Mouse (Mus musculus) macrophage (primary cell): ENCODE measurements around the gene Espn. TPM values are rescaled to one million over a fixed set of nuclear protein-coding genes. Genes with fewer than 3 reads are reported as not detected.

Experiments
- H3K27ac ChIP-seq: fragments of 350-480 bp; formaldehyde crosslinking; 2 replicates; pipeline ENCODE4 v1.9.0; 2021
- H3K36me3 ChIP-seq: fragments of 350-480 bp; formaldehyde crosslinking; 2 replicates; pipeline ENCODE4 v1.9.0; 2021; ENCODE audit errors: inconsistent target
- H3K4me3 ChIP-seq: fragments of 350-480 bp; formaldehyde crosslinking; 2 replicates; pipeline ENCODE4 v1.9.0; 2021; ENCODE audit errors: inconsistent target
- H3K79me2 ChIP-seq: fragments of 350-480 bp; formaldehyde crosslinking; 2 replicates; pipeline ENCODE4 v1.9.0; 2021; ENCODE audit errors: inconsistent target
- WGBS: methylation state at CpG from one replicate; pipeline ENCODE4 v1.1.7; 2026; ENCODE audit warnings: inconsistent platforms; ENCODE audit not compliant: missing documents; 5-methylcytosine and 5-hydroxymethylcytosine counted together
- polyA plus RNA-seq: library from polyadenylated mRNA; stranded (reverse); fragments of 250-400 nt; gene quantifications from 3 replicates; pipeline ENCODE4 v1.2.4, GENCODE M21; 2018; ENCODE audit warnings: inconsistent platforms

Gene Espn
- polyA plus RNA-seq, 1 experiment from 2014 or later, result 0.34 TPM

DNA sequence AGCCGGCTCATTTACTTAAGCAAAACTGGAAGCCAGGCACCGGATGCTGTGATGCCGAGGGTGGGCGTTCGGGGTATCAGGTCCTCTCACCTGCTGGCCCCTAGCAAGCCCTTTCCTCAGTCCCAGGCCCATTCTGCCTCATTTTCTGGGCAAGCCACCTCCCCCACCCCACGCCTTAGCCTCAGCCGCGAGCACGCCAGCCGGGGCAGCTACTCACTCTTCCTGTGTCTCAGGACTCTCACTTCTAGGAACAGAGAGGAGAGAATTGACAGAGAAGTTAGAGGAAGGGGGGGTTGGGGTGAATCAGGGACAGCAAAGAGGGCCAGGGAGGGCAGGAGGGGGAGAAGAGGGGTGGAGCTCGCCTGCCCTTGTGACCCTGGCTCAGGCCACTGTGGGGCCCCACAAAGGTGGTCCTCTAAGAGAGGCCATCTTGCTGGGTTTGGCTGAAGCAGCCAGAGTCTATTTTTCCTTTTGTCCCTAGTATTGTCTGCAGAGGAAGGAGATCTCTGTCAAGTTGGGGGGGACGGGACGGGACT lies 22.7 kb downstream of the Espn start:
- Histone ChIP-seq H3K79me2 (no peaks in the 10 kb centered on the region), H3K36me3 (no peaks in the 10 kb centered on the region), H3K4me3 (no peak overlapping the region), H3K27ac (no peak overlapping the region)
- 79% methylated on average over 8 of the region's 13 CpGs for WGBS

DNA sequence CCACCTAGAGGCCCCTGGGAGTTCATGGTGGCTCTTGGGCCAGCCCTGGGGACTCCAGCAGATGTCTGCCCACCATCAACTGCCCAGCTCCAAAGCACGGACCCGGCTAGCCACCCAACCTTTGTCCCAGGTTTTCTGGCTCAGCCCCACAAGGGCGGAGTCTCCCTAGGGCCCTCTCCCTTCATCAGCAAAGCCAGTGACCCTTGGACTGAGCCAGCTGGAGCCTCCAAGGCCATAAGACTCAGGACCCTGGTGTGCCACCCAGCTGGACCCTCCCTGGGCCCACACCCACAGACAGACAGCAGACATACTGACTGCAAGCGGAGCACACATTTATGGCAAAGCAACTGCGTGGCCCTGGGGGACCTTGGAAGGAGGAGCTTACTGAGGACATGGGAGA lies 23.4 kb downstream of the Espn start:
- Histone ChIP-seq H3K4me3 (no peak overlapping the region), H3K79me2 (no peaks in the 10 kb centered on the region), H3K36me3 (no peaks in the 10 kb centered on the region), H3K27ac (no peak overlapping the region)
- WGBS, result 84% methylated on average over 5 of the region's 5 CpGs

- 96% methylated on average over 10 of the region's 11 CpGs for WGBS
- no peak overlapping the region for H3K27ac ChIP-seq
- H3K36me3 ChIP-seq, result no peaks in the 10 kb centered on the region
- H3K79me2 ChIP-seq, result no peaks in the 10 kb centered on the region
- no peak overlapping the region for H3K4me3 ChIP-seq
Observed at GRCm38 (mm10) chr4:152127884-152128283, 24.3 kb downstream of the Espn start.

- Histone ChIP-seq H3K4me3 (no peak overlapping the region), H3K79me2 (no peaks in the 10 kb centered on the region), H3K36me3 (no peaks in the 10 kb centered on the region), H3K27ac (no peak overlapping the region)
- 15% methylated on average over 64 of the region's 65 CpGs for WGBS
Observed at GRCm38 (mm10) chr4:152126026-152126920, 25.9 kb downstream of the Espn start.

- Histone ChIP-seq H3K4me3 (no peak overlapping the region), H3K79me2 (no peaks in the 10 kb centered on the region), H3K36me3 (no peaks in the 10 kb centered on the region), H3K27ac (no peak overlapping the region)
- WGBS, result 6% methylated on average over 56 of the region's 56 CpGs
Observed at GRCm38 (mm10) chr4:152125161-152126025, 26.8 kb downstream of the Espn start.

DNA sequence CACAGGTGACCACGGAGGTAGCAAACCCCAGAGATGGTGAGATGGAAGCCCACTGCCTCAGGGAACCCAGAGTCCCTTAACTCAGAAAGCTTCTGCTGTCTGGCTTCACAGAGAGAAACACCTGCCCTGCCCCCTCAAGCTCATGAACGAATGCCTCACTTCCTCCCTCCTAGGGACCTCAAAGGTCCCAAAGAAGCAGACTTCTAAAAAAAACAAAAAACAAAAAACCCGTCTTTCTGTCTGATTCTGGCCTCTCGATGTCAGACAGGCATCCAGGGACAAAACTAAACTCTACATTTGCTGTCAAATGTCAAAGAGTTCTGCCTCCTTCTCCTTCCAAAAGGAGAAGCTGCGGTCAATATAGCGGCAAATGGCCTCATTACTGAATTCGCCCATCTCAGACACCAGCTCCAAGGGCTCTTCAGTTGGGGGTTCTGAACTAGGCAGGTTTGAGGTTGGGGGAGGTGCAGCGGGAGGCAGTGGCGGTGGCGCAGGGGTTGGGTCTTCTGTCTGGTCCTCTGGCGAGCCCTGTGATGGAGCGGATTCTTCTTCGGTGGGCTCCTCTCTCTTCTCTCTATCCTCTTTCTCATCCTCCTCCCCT lies 27.7 kb downstream of the Espn start:
- WGBS, result 3% methylated on average over 13 of the region's 13 CpGs

DNA sequence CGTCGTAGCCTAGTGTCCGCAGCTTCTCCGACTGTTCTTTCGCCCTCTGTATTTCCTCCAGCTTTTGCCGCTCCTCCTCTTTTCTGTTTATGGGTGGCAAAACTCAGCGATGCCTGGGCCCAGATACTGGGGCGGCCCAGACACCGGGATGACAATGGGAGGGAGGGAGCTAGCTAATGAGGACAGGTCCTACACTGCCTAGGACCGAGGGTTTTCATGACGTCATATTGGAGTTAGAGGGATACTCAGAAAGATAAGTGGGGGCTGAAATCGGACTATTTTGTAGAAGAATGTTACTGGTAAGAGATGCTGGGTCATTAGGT lies 31.0 kb downstream of the Espn start:
- H3K79me2 ChIP-seq, result no peaks in the 10 kb centered on the region
- H3K36me3 ChIP-seq, result no peaks in the 10 kb centered on the region
- H3K27ac ChIP-seq, result no peak overlapping the region
- no peak overlapping the region for H3K4me3 ChIP-seq
- WGBS, result 7% methylated on average over 12 of the region's 12 CpGs

More for the DNA sequence above, 27.7 kb downstream of the Espn start:
- no peak overlapping the region for H3K4me3 ChIP-seq
- no peaks in the 10 kb centered on the region for H3K79me2 ChIP-seq
- H3K36me3 ChIP-seq, result no peaks in the 10 kb centered on the region
- H3K27ac ChIP-seq, result no peak overlapping the region

GRCm38 (mm10) chr4:152120311-152121182 lies 31.6 kb downstream of the Espn start:
- Histone ChIP-seq H3K27ac (no peak overlapping the region), H3K79me2 (no peaks in the 10 kb centered on the region), H3K36me3 (no peaks in the 10 kb centered on the region), H3K4me3 (no peak overlapping the region)
- WGBS, result 8% methylated on average over 28 of the region's 31 CpGs

DNA sequence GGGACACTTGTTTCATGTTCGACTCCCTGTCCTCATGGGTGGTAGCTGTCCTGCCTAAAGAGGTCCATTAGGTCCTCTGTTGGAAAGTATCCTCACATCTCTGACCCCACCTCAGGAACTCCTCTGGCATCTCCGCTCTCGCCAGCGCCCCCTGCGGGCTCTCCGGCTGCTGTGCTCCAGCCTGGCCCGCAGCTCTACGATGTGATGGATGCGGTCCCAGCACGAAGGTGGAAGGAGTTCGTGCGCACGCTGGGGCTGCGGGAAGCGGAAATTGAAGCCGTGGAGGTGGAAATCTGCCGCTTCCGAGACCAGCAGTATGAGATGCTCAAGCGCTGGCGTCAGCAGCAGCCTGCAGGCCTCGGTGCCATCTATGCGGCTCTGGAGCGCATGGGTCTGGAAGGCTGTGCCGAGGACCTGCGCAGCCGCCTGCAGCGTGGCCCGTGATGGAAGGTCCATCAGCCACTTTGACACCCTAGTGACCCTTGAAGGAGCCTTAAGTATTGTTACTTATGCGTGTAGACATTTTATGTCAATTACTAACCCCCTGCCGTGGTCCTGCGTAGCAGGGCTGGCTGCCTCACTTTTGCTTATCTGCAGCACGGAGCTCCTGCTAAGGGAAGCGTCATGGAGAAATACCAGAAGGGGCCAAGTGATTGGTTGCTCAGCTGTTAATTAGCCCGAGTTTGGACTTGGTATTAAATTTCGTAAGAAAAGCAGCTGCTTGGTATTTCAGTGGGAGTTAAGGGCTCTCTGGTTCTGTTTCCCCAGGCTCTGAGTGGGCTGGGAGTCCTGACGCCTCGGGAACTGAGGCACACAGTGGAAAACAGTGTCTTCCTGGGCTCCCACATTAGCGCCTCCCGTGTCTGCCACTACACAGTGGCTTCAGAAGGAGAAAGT lies 32.5 kb downstream of the Espn start:
- H3K79me2 ChIP-seq, result no peaks in the 10 kb centered on the region
- H3K36me3 ChIP-seq, result no peaks in the 10 kb centered on the region
- H3K4me3 ChIP-seq, result no peak overlapping the region
- no peak overlapping the region for H3K27ac ChIP-seq
- WGBS, result 67% methylated on average over 39 of the region's 39 CpGs

DNA sequence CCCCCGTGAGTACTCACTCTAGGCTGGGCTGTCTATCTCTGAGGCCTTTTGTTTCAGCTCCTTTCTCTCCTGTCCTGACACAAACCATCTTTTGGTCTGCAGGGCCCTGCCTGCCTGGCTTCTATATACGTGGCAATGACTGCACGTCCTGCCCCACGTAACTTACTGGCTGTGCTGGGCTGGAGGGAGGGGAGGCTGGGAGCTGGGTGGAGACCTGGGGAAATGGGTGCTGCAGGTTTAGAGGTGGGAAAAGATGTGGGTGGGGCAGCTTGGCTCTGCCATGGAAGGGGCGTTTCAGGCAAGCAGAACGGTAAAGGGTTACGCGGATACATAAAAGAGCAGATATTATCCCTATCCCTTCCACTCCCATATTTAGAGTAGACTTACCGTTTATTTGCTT lies 34.6 kb downstream of the Espn start:
- H3K36me3 ChIP-seq, result no peaks in the 10 kb centered on the region
- H3K4me3 ChIP-seq, result no peak overlapping the region
- H3K79me2 ChIP-seq, result no peaks in the 10 kb centered on the region
- 92% methylated on average over 9 of the region's 9 CpGs for WGBS
- H3K27ac ChIP-seq, result no peak overlapping the region

DNA sequence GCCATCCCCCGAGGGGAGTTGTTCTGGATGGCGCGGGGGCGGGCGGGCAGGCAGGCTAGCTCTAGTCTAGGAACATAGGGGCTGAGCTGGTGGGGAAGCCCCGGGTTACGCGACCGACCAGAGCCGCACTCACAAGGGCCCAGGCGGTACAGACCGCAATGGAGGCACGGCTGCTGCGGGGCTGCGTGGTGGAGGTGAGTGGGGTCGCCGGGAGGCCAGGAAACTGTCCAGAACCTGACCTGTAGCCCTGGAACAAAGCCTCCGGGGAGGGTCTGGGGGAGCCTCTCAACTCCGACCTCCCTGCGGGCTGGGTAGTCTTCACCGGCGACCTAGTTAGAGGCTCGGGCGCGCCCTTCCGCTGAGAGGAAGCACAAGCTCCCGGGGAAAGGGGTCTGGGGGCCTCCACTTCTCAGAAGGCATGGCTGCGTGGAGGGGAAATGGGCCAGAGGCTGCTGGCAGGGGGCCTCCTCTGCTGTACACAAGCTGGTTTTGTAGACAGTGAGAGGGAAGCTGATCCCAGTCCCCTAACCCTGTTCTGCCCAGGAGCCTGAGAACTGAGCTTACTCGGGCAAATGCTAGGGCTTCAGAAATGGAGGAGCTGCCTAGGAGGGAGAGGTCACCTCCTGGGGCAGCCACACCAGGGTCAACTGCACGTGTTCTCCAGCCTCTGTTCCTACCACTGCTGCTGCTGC lies 36.1 kb downstream of the Espn start, which contains the start of gene Tnfrsf25:
TSS of gene Tnfrsf25 (plus strand) at position 14 of the 692 bp plus-strand sequence.
- H3K4me3 ChIP-seq, result no peak within 1 kb of the TSS
- H3K27ac ChIP-seq, result no peak within 1 kb of the TSS
- WGBS, result 3% methylated on average over 29 of the region's 30 CpGs
- H3K36me3 ChIP-seq, result no peaks in the 10 kb centered on the region
- H3K79me2 ChIP-seq, result no peaks in the 10 kb centered on the region

DNA sequence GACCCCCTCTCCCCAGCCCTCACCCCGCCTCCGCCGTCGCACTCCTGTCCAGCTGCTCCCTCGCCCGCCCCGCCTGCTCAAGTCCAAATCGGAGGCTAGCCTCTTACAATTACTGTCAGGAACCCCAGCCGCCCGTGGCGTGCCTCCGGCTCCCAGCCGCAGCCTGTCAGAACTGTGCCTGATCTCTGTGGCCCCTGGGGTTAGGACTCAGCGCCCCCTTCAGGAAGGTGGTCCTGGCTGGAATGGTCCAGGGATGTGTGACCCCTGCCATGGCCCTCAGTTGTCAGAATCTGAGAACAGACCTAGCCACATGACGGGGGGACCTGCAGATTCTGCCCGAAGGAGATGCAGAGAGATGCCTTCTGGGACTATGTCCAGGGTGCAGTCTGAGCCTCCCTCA lies 38.1 kb downstream of the Espn start:
- Histone ChIP-seq H3K79me2 (no peaks in the 10 kb centered on the region), H3K4me3 (no peak overlapping the region), H3K27ac (no peak overlapping the region), H3K36me3 (no peaks in the 10 kb centered on the region)
- 95% methylated on average over 16 of the region's 16 CpGs for WGBS

DNA sequence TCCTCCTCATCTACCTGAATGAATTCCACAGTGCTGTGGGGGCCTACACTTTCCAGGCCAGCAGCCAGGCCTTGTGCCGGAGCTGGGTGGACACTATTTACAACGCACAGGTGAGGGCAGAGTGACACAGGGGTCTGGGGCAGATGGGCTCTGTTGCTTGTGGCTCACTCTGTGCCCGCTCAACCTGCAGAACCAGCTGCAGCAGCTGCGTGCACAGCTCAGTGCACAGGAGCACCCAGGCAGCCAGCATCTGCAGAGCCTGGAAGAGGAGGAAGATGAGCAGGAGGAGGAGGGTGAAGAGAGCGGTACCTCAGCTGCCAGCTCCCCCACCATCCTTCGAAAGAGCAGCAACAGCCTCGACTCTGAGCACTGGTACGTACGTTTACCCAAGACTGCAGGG lies 39.8 kb downstream of the Espn start:
- Histone ChIP-seq H3K36me3 (no peaks in the 10 kb centered on the region), H3K4me3 (no peak overlapping the region), H3K27ac (no peak overlapping the region), H3K79me2 (no peaks in the 10 kb centered on the region)
- WGBS, result 96% methylated on average over 9 of the region's 9 CpGs
